Mouse (Mus musculus) heart, embryonic 13.5 days (tissue): ENCODE results near the gene Gins2. TPM values are rescaled to one million over a fixed set of nuclear protein-coding genes. Genes with fewer than 3 reads are reported as not detected.

Experiments
- ATAC-seq: fragments of 200-750 bp; cut with Nextera tagmentation; 2 replicates; pipeline ENCODE4 v1.8.0; 2017; ENCODE audit warnings: moderate TSS enrichment; ENCODE audit not compliant: insufficient number of reproducible peaks, low FRiP score, low TSS enrichment; ENCODE audit errors: extremely low read depth
- H3K27ac ChIP-seq: fragments of 300-500 bp; sonication (generic); replicated peaks from 2 replicates; pipeline ENCODE4 v1.5.1; 2015; ENCODE audit warnings: moderate library complexity, mild to moderate bottlenecking, inconsistent platforms
- H3K27me3 ChIP-seq: fragments of 300-500 bp; sonication (generic); replicated peaks from 2 replicates; pipeline ENCODE4 v1.6.1; 2015; ENCODE audit warnings: mild to moderate bottlenecking, inconsistent platforms
- H3K36me3 ChIP-seq: fragments of 300-500 bp; sonication (generic); 2 replicates; pipeline ENCODE4 v1.6.1; 2015; ENCODE audit warnings: mild to moderate bottlenecking, inconsistent platforms
- H3K4me1 ChIP-seq: fragments of 300-500 bp; sonication (generic); 2 replicates; pipeline ENCODE4 v1.6.1; 2015; ENCODE audit warnings: inconsistent platforms
- H3K4me2 ChIP-seq: fragments of 300-500 bp; sonication (generic); 2 replicates; pipeline ENCODE4 v1.6.1; 2015; ENCODE audit warnings: inconsistent platforms, mild to moderate bottlenecking, moderate library complexity
- H3K4me3 ChIP-seq: fragments of 300-500 bp; sonication (generic); 2 replicates; pipeline ENCODE4 v1.5.1; 2015; ENCODE audit warnings: moderate library complexity, mild to moderate bottlenecking, inconsistent platforms
- H3K9ac ChIP-seq: fragments of 300-500 bp; sonication (generic); 2 replicates; pipeline ENCODE4 v1.6.1; 2015; ENCODE audit warnings: inconsistent platforms, mild to moderate bottlenecking, moderate library complexity
- H3K9me3 ChIP-seq: fragments of 300-500 bp; sonication (generic); 2 replicates; pipeline ENCODE4 v1.6.1; 2016; ENCODE audit warnings: inconsistent platforms
- WGBS: fragments of 180-500 bp; shearing (Covaris S2); methylation state at CpG from one replicate; pipeline ENCODE4 v1.1.7; 2015; ENCODE audit warnings: mixed read lengths; 5-methylcytosine and 5-hydroxymethylcytosine counted together
- polyA plus RNA-seq: library from polyadenylated mRNA; unstranded; fragments of >200 nt; fragmentation: Nextera tagmentation; extraction: Ambion mirVana; gene quantifications from 2 replicates; pipeline ENCODE4 v1.2.1, GENCODE M21; 2015

Gins2 gene
- polyA plus RNA-seq, 1 experiment from 2014 or later, result 79.8 TPM

GRCm38 (mm10) chr8:120598579-120598978, 9.5 kb upstream of the Gins2 start:
- WGBS, result 28% methylated on average over 24 of the region's 24 CpGs
- ATAC-seq, result no peak
- H3K4me2 ChIP-seq, result peak overlapping the region; percentile 54
- no peaks in the 10 kb centered on the region for H3K9me3 ChIP-seq
- no peak overlapping the region for H3K27ac ChIP-seq
- peaks cover 8% of the 10 kb centered on the region for H3K4me1 ChIP-seq
- peak overlapping the region; percentile 8; the same call in 1 of the 2 replicates for H3K4me3 ChIP-seq
- no peaks in the 10 kb centered on the region for H3K36me3 ChIP-seq
- H3K27me3 ChIP-seq, result peaks cover 12% of the 10 kb centered on the region; the same call in 1 of the 2 replicates
- H3K9ac ChIP-seq, result peak overlapping the region; percentile 69

- no peak for ATAC-seq
- peaks cover 12% of the 10 kb centered on the region; the same call in 1 of the 2 replicates for H3K27me3 ChIP-seq
- no peaks in the 10 kb centered on the region for H3K9me3 ChIP-seq
- no peak overlapping the region for H3K4me3 ChIP-seq
- no peak overlapping the region for H3K27ac ChIP-seq
- H3K9ac ChIP-seq, result no peak overlapping the region
- WGBS, result 9% methylated on average over 5 of the region's 5 CpGs
- peaks cover 28% of the 10 kb centered on the region for H3K4me1 ChIP-seq
- H3K4me2 ChIP-seq, result no peak overlapping the region
- H3K36me3 ChIP-seq, result no peaks in the 10 kb centered on the region
These were observed 6.9 kb upstream of the Gins2 start for GRCm38 (mm10) chr8:120595963-120596362.

- WGBS, result 85% methylated on average over 5 of the region's 5 CpGs
- H3K4me3 ChIP-seq, result no peak overlapping the region
- no peak overlapping the region for H3K9ac ChIP-seq
- H3K36me3 ChIP-seq, result no peaks in the 10 kb centered on the region
- no peak for ATAC-seq
- peaks cover 35% of the 10 kb centered on the region for H3K4me1 ChIP-seq
- H3K9me3 ChIP-seq, result no peaks in the 10 kb centered on the region
- peaks cover 12% of the 10 kb centered on the region; the same call in 1 of the 2 replicates for H3K27me3 ChIP-seq
- no peak overlapping the region for H3K4me2 ChIP-seq
- no peak overlapping the region for H3K27ac ChIP-seq
These were observed 5.5 kb upstream of the Gins2 start for GRCm38 (mm10) chr8:120594571-120594970.

DNA sequence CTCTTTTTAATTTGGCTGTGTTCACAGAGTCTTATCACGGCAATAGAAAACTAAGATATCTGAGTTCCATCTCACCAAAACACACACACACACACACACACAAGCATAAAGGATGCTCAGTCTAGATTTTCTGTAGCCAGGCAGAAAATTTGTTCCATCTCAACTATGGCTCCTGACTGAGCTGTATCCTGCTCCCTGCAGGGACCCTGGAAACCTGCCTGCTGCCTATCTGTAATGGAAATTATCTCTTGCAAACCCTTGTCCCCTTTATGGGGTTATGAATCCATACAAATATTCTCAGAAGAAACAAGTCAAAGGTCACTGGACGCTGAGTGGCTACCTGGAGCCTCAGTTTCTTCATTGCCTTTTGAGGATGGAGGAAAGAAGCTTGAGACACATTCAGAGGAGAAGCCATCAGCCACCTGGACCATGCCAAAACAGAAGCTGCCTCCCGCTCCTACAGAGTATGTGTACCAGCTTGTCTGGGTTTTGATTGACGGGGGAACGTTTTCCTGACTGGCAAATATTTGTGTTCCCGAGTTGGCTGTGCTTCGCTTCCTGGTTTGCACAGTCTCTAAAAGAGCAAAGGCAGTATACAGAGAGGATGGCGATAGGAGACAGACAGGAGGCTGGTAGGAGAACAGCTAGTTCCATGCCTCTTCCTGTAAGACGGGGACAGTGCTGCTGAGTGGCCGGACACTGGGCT, 2.6 kb upstream of the Gins2 start:
- no peak overlapping the region for H3K27ac ChIP-seq

GRCm38 (mm10) chr8:120589921-120590320, 817 bp upstream of the Gins2 start:
- WGBS, result 42% methylated on average over 2 of the region's 2 CpGs
- Histone ChIP-seq H3K36me3 (peaks cover 12% of the 10 kb centered on the region), H3K4me3 (peak overlapping the region; percentile 51), H3K4me2 (peak overlapping the region; percentile 88), H3K27ac (peak overlapping the region; percentile 77), H3K9ac (peak overlapping the region; percentile 64), H3K27me3 (no peaks in the 10 kb centered on the region), H3K9me3 (no peaks in the 10 kb centered on the region), H3K4me1 (peaks cover 45% of the 10 kb centered on the region)
- no peak for ATAC-seq

More for the DNA sequence above, 2.6 kb upstream of the Gins2 start:
- no peak overlapping the region for H3K9ac ChIP-seq
- H3K27me3 ChIP-seq, result no peaks in the 10 kb centered on the region
- H3K9me3 ChIP-seq, result no peaks in the 10 kb centered on the region
- H3K4me3 ChIP-seq, result no peak overlapping the region
- H3K4me1 ChIP-seq, result peaks cover 45% of the 10 kb centered on the region
- ATAC-seq, result no peak
- H3K36me3 ChIP-seq, result no peaks in the 10 kb centered on the region
- 62% methylated on average over 10 of the region's 10 CpGs for WGBS
- no peak overlapping the region for H3K4me2 ChIP-seq

DNA sequence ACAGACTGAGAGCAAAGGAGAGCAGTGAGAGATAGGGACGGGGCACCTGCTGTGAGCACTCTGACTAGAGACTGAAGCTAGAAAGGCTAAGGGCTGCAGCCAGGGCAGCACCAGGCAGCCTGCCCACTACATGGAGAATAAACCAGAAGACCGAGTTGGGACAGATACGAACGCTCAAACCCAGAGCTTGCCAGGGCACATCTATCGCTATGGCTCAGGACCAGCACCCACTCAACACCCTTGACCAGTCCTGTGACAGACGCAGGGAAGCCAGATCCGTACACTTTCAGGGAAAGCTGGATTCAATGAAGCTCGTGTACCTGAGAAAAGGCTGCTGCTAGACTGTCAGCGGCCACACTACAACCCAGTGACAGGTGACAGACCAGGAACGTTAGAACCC, 3.6 kb downstream of the Gins2 start:
- no peak for ATAC-seq
- WGBS, result 85% methylated on average over 10 of the region's 10 CpGs
- Histone ChIP-seq H3K9me3 (no peaks in the 10 kb centered on the region), H3K27ac (no peak overlapping the region), H3K4me3 (no peak overlapping the region), H3K36me3 (peaks cover 49% of the 10 kb centered on the region), H3K27me3 (no peaks in the 10 kb centered on the region), H3K4me2 (no peak overlapping the region), H3K9ac (no peak overlapping the region), H3K4me1 (peaks cover 34% of the 10 kb centered on the region)

GRCm38 (mm10) chr8:120581811-120582210, 7.3 kb downstream of the Gins2 start:
- H3K9ac ChIP-seq, result no peak overlapping the region
- H3K27me3 ChIP-seq, result no peaks in the 10 kb centered on the region
- H3K4me2 ChIP-seq, result no peak overlapping the region
- no peak overlapping the region for H3K27ac ChIP-seq
- 80% methylated on average over 8 of the region's 8 CpGs for WGBS
- no peak for ATAC-seq
- peaks cover 86% of the 10 kb centered on the region for H3K36me3 ChIP-seq
- no peak overlapping the region for H3K4me3 ChIP-seq
- H3K9me3 ChIP-seq, result no peaks in the 10 kb centered on the region
- peaks cover 9% of the 10 kb centered on the region for H3K4me1 ChIP-seq

- Histone ChIP-seq H3K4me2 (no peak overlapping the region), H3K4me1 (peaks cover 10% of the 10 kb centered on the region; the same call in 1 of the 2 replicates), H3K36me3 (peaks cover 91% of the 10 kb centered on the region), H3K27ac (no peak overlapping the region), H3K4me3 (no peak overlapping the region), H3K27me3 (no peaks in the 10 kb centered on the region), H3K9ac (no peak overlapping the region), H3K9me3 (no peaks in the 10 kb centered on the region)
- WGBS, result 85% methylated on average over 12 of the region's 12 CpGs
- no peak for ATAC-seq
These were observed 7.8 kb downstream of the Gins2 start for GRCm38 (mm10) chr8:120581329-120581728.

- peaks cover 18% of the 10 kb centered on the region for H3K4me1 ChIP-seq
- H3K9ac ChIP-seq, result no peak overlapping the region
- H3K4me3 ChIP-seq, result no peak overlapping the region
- 78% methylated on average over 8 of the region's 8 CpGs for WGBS
- H3K27me3 ChIP-seq, result no peaks in the 10 kb centered on the region
- no peaks in the 10 kb centered on the region for H3K9me3 ChIP-seq
- H3K4me2 ChIP-seq, result no peak overlapping the region
- H3K36me3 ChIP-seq, result peaks cover 93% of the 10 kb centered on the region
- no peak overlapping the region for H3K27ac ChIP-seq
- no peak for ATAC-seq
These were observed 8.6 kb downstream of the Gins2 start for GRCm38 (mm10) chr8:120580336-120581000.

DNA sequence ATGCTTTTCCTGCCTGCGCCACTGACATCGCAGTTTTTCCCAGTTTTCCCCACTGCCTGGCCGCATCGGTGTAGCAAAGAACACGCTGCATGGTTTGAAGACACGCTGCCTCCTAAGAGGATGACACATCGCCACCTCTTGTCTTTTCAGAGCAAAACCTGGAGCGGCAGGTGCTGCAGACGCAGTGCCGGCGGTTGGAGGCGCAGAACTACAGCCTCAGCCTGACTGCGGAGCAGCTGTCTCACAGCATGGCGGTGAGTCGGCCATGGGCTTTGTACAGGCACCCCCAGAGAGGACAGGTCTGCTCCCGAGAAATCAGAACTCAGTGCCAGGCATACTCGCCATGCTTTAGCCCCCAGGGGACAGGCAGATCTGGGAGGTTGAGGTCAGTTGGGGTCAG, 11.3 kb downstream of the Gins2 start:
- H3K4me2 ChIP-seq, result no peak overlapping the region
- H3K9ac ChIP-seq, result no peak overlapping the region
- H3K27ac ChIP-seq, result no peak overlapping the region
- H3K36me3 ChIP-seq, result peaks cover 100% of the 10 kb centered on the region
- 91% methylated on average over 17 of the region's 17 CpGs for WGBS
- H3K4me3 ChIP-seq, result no peak overlapping the region
- no peak for ATAC-seq
- H3K9me3 ChIP-seq, result no peaks in the 10 kb centered on the region
- peaks cover 24% of the 10 kb centered on the region for H3K4me1 ChIP-seq
- H3K27me3 ChIP-seq, result no peaks in the 10 kb centered on the region

DNA sequence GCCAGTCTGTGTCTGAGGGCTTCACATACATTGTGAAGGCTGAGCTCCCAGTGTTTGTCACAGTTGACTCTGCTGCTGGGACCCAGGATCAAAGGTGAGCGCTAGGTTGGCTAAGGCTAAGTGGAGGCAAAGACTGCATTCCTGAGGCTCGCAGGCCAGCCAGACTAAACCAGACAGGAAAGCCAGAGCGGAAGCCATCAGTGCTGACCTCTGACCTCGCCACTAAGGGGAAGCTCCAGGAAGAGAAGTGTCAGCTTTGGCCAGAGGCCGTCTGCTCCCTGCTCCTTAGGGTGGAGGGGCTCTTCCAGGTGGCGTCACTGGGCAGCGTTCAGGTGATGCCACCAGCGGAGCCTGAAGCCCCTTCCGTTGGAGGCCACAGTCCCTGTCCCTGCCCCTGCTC, 13.3 kb downstream of the Gins2 start:
- Histone ChIP-seq H3K9ac (no peak overlapping the region), H3K4me2 (no peak overlapping the region), H3K4me1 (peaks cover 20% of the 10 kb centered on the region), H3K36me3 (peaks cover 100% of the 10 kb centered on the region), H3K27me3 (no peaks in the 10 kb centered on the region), H3K27ac (no peak overlapping the region), H3K9me3 (no peaks in the 10 kb centered on the region), H3K4me3 (no peak overlapping the region)
- no peak for ATAC-seq
- 56% methylated on average over 9 of the region's 9 CpGs for WGBS

DNA sequence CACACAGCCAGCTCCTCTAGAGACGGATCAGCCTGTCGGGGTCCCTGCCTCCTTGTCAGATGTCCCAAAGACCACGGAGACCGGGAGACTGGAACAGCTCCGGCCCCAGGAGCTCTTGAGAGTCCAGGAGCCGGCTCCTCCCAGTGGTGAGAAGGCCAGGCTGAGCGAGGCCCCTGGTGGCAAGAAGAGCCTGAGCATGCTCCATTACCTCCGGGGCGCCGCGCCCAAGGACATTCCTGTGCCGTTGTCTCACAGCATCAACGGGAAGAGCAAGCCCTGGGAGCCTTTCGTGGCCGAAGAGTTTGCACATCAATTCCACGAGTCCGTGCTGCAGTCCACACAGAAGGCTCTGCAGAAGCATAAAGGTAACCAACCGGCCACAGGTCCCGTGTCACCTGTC, 14.2 kb downstream of the Gins2 start:
- H3K27ac ChIP-seq, result no peak overlapping the region
- H3K9me3 ChIP-seq, result no peaks in the 10 kb centered on the region
- 59% methylated on average over 19 of the region's 19 CpGs for WGBS
- H3K4me3 ChIP-seq, result no peak overlapping the region
- peaks cover 98% of the 10 kb centered on the region for H3K36me3 ChIP-seq
- H3K4me1 ChIP-seq, result peaks cover 27% of the 10 kb centered on the region
- no peak for ATAC-seq
- no peak overlapping the region for H3K4me2 ChIP-seq
- peak overlapping the region; percentile 17 for H3K9ac ChIP-seq
- no peaks in the 10 kb centered on the region for H3K27me3 ChIP-seq
